ENCODE assay signal across 23 mouse cellular contexts in the genomic region with DNA sequence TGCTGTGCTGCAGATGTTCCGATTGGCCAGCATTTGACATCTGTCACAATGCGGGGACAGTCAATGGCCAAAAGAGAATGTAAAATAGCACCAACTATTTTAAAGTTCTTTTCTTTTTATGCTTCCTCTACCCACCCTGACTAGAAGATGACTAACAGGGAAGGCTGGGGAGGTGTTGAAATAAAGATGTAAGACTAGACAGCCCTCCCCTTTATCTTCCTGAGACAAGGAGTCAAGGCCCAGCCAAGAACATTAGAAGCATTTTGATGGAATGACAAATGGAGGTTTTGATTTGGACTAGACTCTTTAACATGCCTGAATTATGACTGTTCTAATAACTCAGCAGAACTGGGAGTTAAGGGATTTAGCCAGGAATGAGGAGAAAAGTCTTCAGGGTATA. TPM values are rescaled to one million over a fixed set of nuclear protein-coding genes. Genes with fewer than 3 reads are reported as not detected.
DNase-seq lines count a peak whose midpoint lies in the region; ATAC-seq and TF ChIP-seq lines count a peak whose summit lies in the region.
"Had no signal": no experiment of that assay in that cellular context is flagged by ENCODE, and none has a peak within 500 bp of the region (broad histone marks: within the 10 kb centered on the region; RNA-seq: fewer than 3 reads in every experiment).

No protein-coding gene starts in this region.

- no peak for ATAC-seq in megakaryocyte, adult 5-6 weeks (ENCODE audit: poor library complexity, severe bottlenecking)
- ATAC-seq in midbrain, embryonic 15.5 days (replicated peaks) = no peak
- ATAC-seq in midbrain, embryonic 16.5 days = no peak
- ATAC-seq: forebrain, embryonic 14.5 days; forebrain, embryonic 16.5 days had no signal

- TF ChIP-seq POLR2A in embryonic fibroblast, embryonic 13.5 days (IDR thresholded peaks at IDR 0.05; ENCODE audit: low read depth, low read length) = no peak

- H3K4me2 ChIP-seq in midbrain, embryonic 15.5 days = no peak overlapping the region
- no peak overlapping the region for H3K4me2 ChIP-seq in midbrain, embryonic 16.5 days (ENCODE audit: low read length)
- H3K4me2 ChIP-seq: embryonic facial prominence, embryonic 12.5 days; forebrain, embryonic 12.5 days had no signal

- no peak overlapping the region for H3K9ac ChIP-seq in midbrain, embryonic 15.5 days
- no peak overlapping the region for H3K9ac ChIP-seq in midbrain, embryonic 16.5 days (ENCODE audit: low read depth, low read length)
- H3K9ac ChIP-seq: embryonic facial prominence, embryonic 12.5 days; forebrain, embryonic 12.5 days had no signal

- H3K27me3 ChIP-seq in midbrain, embryonic 15.5 days (replicated peaks) = no peaks in the 10 kb centered on the region
- H3K27me3 ChIP-seq in midbrain, embryonic 16.5 days (ENCODE audit: control insufficient read depth, insufficient read depth, low read depth, low read length) = no peaks in the 10 kb centered on the region
- H3K27me3 ChIP-seq: embryonic facial prominence, embryonic 12.5 days; forebrain, embryonic 12.5 days had no signal

- TF ChIP-seq CTCF in embryonic fibroblast, embryonic 13.5 days (IDR thresholded peaks at IDR 0.05; ENCODE audit: borderline replicate concordance, insufficient read depth, low read length) = no peak

- peaks cover 16% of the 10 kb centered on the region for H3K4me1 ChIP-seq in embryonic fibroblast, embryonic 13.5 days (ENCODE audit: control insufficient read depth, insufficient read depth, low read length)
- H3K4me1 ChIP-seq in midbrain, embryonic 15.5 days = 0 out of 2 replicates have a peak, but pooled peaks cover 4% of the 10 kb centered on the region
- H3K4me1 ChIP-seq in midbrain, embryonic 16.5 days (ENCODE audit: control insufficient read depth, insufficient read depth, low read length) = no peaks in the 10 kb centered on the region; the same call in 1 of the 2 replicates
- H3K4me1 ChIP-seq: embryonic facial prominence, embryonic 10.5 days; embryonic facial prominence, embryonic 12.5 days; forebrain, embryonic 10.5 days; forebrain, embryonic 12.5 days had no signal

- DNase-seq in 3T3-L1 (ENCODE audit: low read depth, low spot score) = peak; percentile 94
- DNase-seq in 416B (ENCODE audit: low read depth) = peak; percentile 42
- peak; percentile 85 for DNase-seq in NIH3T3 (ENCODE audit: low read depth)
- no peak for DNase-seq in testis, postnatal 10 days (ENCODE audit: low spot score)
- DNase-seq: adrenal gland, adult 8-10 months; adrenal gland, postnatal 14 days; adrenal gland, postnatal 36 days; cerebellum, adult 11 months; cerebellum, adult 18-20 months; cerebellum, adult 8-10 months; cerebellum, adult 9-11 months; cerebellum, postnatal 25 days had no signal

- H3K27ac ChIP-seq in embryonic fibroblast, embryonic 13.5 days (ENCODE audit: insufficient read depth, low read length) = peak overlapping the region; percentile 98
- no peak overlapping the region for H3K27ac ChIP-seq in midbrain, embryonic 15.5 days
- no peak overlapping the region for H3K27ac ChIP-seq in midbrain, embryonic 16.5 days (ENCODE audit: low read length)
- H3K27ac ChIP-seq: embryonic facial prominence, embryonic 10.5 days; embryonic facial prominence, embryonic 12.5 days; forebrain, embryonic 10.5 days; forebrain, embryonic 12.5 days had no signal

- no peaks in the 10 kb centered on the region for H3K9me3 ChIP-seq in midbrain, embryonic 15.5 days
- H3K9me3 ChIP-seq in midbrain, embryonic 16.5 days (replicated peaks; ENCODE audit: control insufficient read depth, low read length, poor library complexity, severe bottlenecking) = no peaks in the 10 kb centered on the region
- H3K9me3 ChIP-seq: embryonic facial prominence, embryonic 10.5 days; embryonic facial prominence, embryonic 12.5 days; forebrain, embryonic 10.5 days; forebrain, embryonic 12.5 days had no signal

- WGBS in midbrain, embryonic 15.5 days = 90% methylated on average over 2 of the region's 2 CpGs
- 97% methylated on average over 2 of the region's 2 CpGs for WGBS in midbrain, embryonic 16.5 days

- no peak overlapping the region for H3K4me3 ChIP-seq in embryonic fibroblast, embryonic 13.5 days (ENCODE audit: insufficient read depth, low read length)
- no peak overlapping the region for H3K4me3 ChIP-seq in midbrain, embryonic 15.5 days
- no peak overlapping the region for H3K4me3 ChIP-seq in midbrain, embryonic 16.5 days (ENCODE audit: low read depth, low read length)
- H3K4me3 ChIP-seq: embryonic facial prominence, embryonic 10.5 days; embryonic facial prominence, embryonic 12.5 days; erythroblast, embryonic 14.5 days; forebrain, embryonic 10.5 days; forebrain, embryonic 12.5 days had no signal

- no peaks in the 10 kb centered on the region for H3K36me3 ChIP-seq in midbrain, embryonic 15.5 days (replicated peaks)
- no peaks in the 10 kb centered on the region for H3K36me3 ChIP-seq in midbrain, embryonic 16.5 days (ENCODE audit: control insufficient read depth, insufficient read depth, low read length)
- H3K36me3 ChIP-seq: embryonic facial prominence, embryonic 10.5 days; embryonic facial prominence, embryonic 12.5 days; forebrain, embryonic 10.5 days; forebrain, embryonic 12.5 days had no signal

RNA-seq across cellular contexts. Expression of gene Smc5, which starts 55.6 kb away (rescaled TPM):
- 87.5 and 109 TPM in 2 replicates for polyA plus RNA-seq in embryonic fibroblast, embryonic 13.5 days (2011; ENCODE audit: insufficient read length, low read depth, missing spikeins)
- 39.9 and 50.6 TPM in 2 replicates for total RNA-seq in megakaryocyte, adult 5-6 weeks (2015)
- total RNA-seq in megakaryocyte, adult 5-6 weeks (2017) = 45.6 and 46.3 TPM in 2 replicates
- 25.8 and 28.4 TPM in 2 replicates for polyA plus RNA-seq in midbrain, embryonic 15.5 days (2015; fragmentation: Nextera tagmentation; extraction: Ambion mirVana)
- polyA plus RNA-seq in midbrain, embryonic 16.5 days (2015; fragmentation: Nextera tagmentation; extraction: Ambion mirVana) = 25.9 and 27.1 TPM in 2 replicates
